Mouse (Mus musculus): Measurements from ENCODE around the gene Oosp1.

Gene Oosp1

GRCm38 (mm10) chr19:11690839-11691238, at the start of gene Oosp1:
Oosp1 (minus strand) TSS chr19:11691150.
- DNase-seq (ENCODE audit: low spot score) = no peak

- no peak for DNase-seq (ENCODE audit: low spot score)
These were observed 45.5 kb upstream of the Oosp1 start for GRCm38 (mm10) chr19:11736455-11736854.

GRCm38 (mm10) chr19:11730278-11730677, 39.3 kb upstream of the Oosp1 start:
- DNase-seq (ENCODE audit: low spot score) = no peak

GRCm38 (mm10) chr19:11727304-11727703, 36.4 kb upstream of the Oosp1 start:
- DNase-seq (ENCODE audit: low spot score) = no peak

GRCm38 (mm10) chr19:11725915-11726314, 35.0 kb upstream of the Oosp1 start:
- no peak for DNase-seq (ENCODE audit: low spot score)

GRCm38 (mm10) chr19:11724275-11724674, 33.3 kb upstream of the Oosp1 start:
- DNase-seq (ENCODE audit: low spot score) = no peak

GRCm38 (mm10) chr19:11723870-11724269, 32.9 kb upstream of the Oosp1 start:
- no peak for DNase-seq (ENCODE audit: low spot score)

- no peak for DNase-seq (ENCODE audit: low spot score)
These were observed 29.1 kb upstream of the Oosp1 start for GRCm38 (mm10) chr19:11720071-11720470.

- DNase-seq (ENCODE audit: low spot score) = no peak
These were observed 21.5 kb upstream of the Oosp1 start for GRCm38 (mm10) chr19:11712451-11712850.

GRCm38 (mm10) chr19:11698342-11698741, 7.4 kb upstream of the Oosp1 start:
- no peak for DNase-seq (ENCODE audit: low spot score)

- no peak for DNase-seq (ENCODE audit: low spot score)
These were observed 5.8 kb upstream of the Oosp1 start, which contains the start of gene Oosp3 for GRCm38 (mm10) chr19:11696755-11697154. Oosp3 (plus strand) TSS chr19:11697055.

- DNase-seq (ENCODE audit: low spot score) = no peak
These were observed 504 bp upstream of the Oosp1 start for GRCm38 (mm10) chr19:11691454-11691853.

GRCm38 (mm10) chr19:11661562-11661961, 29.4 kb downstream of the Oosp1 start:
- DNase-seq (ENCODE audit: low spot score) = no peak

- DNase-seq (ENCODE audit: low spot score) = no peak
These were observed 30.5 kb downstream of the Oosp1 start, which contains the start of gene Oosp2 for GRCm38 (mm10) chr19:11660459-11660858. Oosp2 (minus strand) TSS chr19:11660559.

GRCm38 (mm10) chr19:11659142-11659541, 31.8 kb downstream of the Oosp1 start:
- no peak for DNase-seq (ENCODE audit: low spot score)

- no peak for DNase-seq (ENCODE audit: low spot score)
These were observed 41.4 kb downstream of the Oosp1 start for GRCm38 (mm10) chr19:11649564-11649963.

GRCm38 (mm10) chr19:11646166-11646565, 44.8 kb downstream of the Oosp1 start:
- DNase-seq (ENCODE audit: low spot score) = no peak

GRCm38 (mm10) chr19:11640732-11641131, 50.2 kb downstream of the Oosp1 start, which contains the start of gene Ms4a3:
Ms4a3 (minus strand) TSS chr19:11640851.
- no peak for DNase-seq (ENCODE audit: low spot score)

- no peak for DNase-seq (ENCODE audit: low spot score)
These were observed 51.9 kb downstream of the Oosp1 start for GRCm38 (mm10) chr19:11639038-11639437.

- no peak for DNase-seq (ENCODE audit: low spot score)
These were observed 55.4 kb downstream of the Oosp1 start for GRCm38 (mm10) chr19:11635572-11635971.

GRCm38 (mm10) chr19:11634330-11634729, 56.6 kb downstream of the Oosp1 start:
- no peak for DNase-seq (ENCODE audit: low spot score)

GRCm38 (mm10) chr19:11633732-11634131, 57.2 kb downstream of the Oosp1 start:
- no peak for DNase-seq (ENCODE audit: low spot score)

GRCm38 (mm10) chr19:11625231-11625630, 65.7 kb downstream of the Oosp1 start:
- DNase-seq (ENCODE audit: low spot score) = no peak

- no peak for DNase-seq (ENCODE audit: low spot score)
These were observed 66.2 kb downstream of the Oosp1 start for GRCm38 (mm10) chr19:11624800-11625199.

- no peak for DNase-seq (ENCODE audit: low spot score)
These were observed 67.4 kb downstream of the Oosp1 start, which contains the start of gene Ms4a2 for GRCm38 (mm10) chr19:11623551-11623950. Ms4a2 (minus strand) TSS chr19:11623719.
